Mouse (Mus musculus): ENCODE data around the gene Olfr497. TPM values are rescaled to one million over a fixed set of nuclear protein-coding genes. Genes with fewer than 3 reads are reported as not detected.

Olfr497 gene
- total RNA-seq (2014; rRNA removed) (not detected in 2 replicates), polyA plus RNA-seq (2015; fragmentation: Nextera tagmentation; extraction: Ambion mirVana) (not detected in 2 replicates)

GRCm38 (mm10) chr7:108420121-108420520, at the start of gene Olfr497:
TSS of gene Olfr497 (plus strand) at chr7:108420421.
- H3K4me1 ChIP-seq (ENCODE audit: insufficient read depth, low read length): no peaks in the 10 kb centered on the region
- no peak within 1 kb of the TSS for H3K27ac ChIP-seq
- DNase-seq (ENCODE audit: low spot score) (no peak), ATAC-seq (no peak)
- no peak for TF ChIP-seq CTCF (IDR thresholded peaks at IDR 0.05; ENCODE audit: low read depth)
- no peaks in the 10 kb centered on the region for H3K9me3 ChIP-seq (ENCODE audit: low read length)
- WGBS: 86% methylated on average over 2 of the region's 2 CpGs
- H3K36me3 ChIP-seq (ENCODE audit: insufficient read depth, low read length): no peaks in the 10 kb centered on the region
- no peaks in the 10 kb centered on the region for H3K27me3 ChIP-seq (ENCODE audit: insufficient read depth, low read length)
- no peak within 1 kb of the TSS for H3K4me3 ChIP-seq (ENCODE audit: low read length)
- no peak within 1 kb of the TSS for H3K4me2 ChIP-seq (ENCODE audit: low read depth, low read length)
- no peak within 1 kb of the TSS for H3K9ac ChIP-seq (replicated peaks; ENCODE audit: low read length)

- Histone ChIP-seq H3K27ac (no peak within 1 kb of the TSS), H3K4me2 (ENCODE audit: low read depth, low read length) (no peak within 1 kb of the TSS), H3K4me1 (ENCODE audit: insufficient read depth, low read length) (no peaks in the 10 kb centered on the region), H3K36me3 (ENCODE audit: insufficient read depth, low read length) (no peaks in the 10 kb centered on the region), H3K9me3 (ENCODE audit: low read length) (no peaks in the 10 kb centered on the region), H3K27me3 (ENCODE audit: insufficient read depth, low read length) (no peaks in the 10 kb centered on the region), H3K4me3 (ENCODE audit: low read length) (no peak within 1 kb of the TSS), H3K9ac (replicated peaks; ENCODE audit: low read length) (no peak within 1 kb of the TSS)
- ATAC-seq (no peak), DNase-seq (ENCODE audit: low spot score) (no peak)
- TF ChIP-seq CTCF (IDR thresholded peaks at IDR 0.05; ENCODE audit: low read depth): no peak
- 81% methylated on average over 1 of the region's 1 CpGs for WGBS
These were observed 27.4 kb upstream of the Olfr497 start, which contains the start of gene Olfr495 for GRCm38 (mm10) chr7:108392867-108393266. TSS of gene Olfr495 (plus strand) at chr7:108393167.

DNA sequence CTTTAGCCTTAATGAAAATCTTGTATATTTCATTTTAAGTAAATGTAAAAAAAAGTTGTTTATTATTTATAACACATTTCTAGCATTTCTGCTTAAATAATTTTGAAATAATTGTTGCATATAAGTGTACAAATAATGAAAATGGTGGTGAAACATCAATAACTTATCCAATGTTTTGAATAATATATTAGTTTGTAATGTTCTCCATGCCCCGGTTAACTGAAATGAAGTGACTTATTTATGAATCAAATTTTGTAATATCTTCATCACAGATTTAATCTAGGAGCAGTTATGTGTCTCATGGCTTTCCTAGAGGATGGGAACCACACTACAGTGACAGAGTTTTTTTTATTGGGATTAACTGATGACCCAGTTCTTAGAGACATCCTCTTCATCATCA, 44.8 kb downstream of the Olfr497 start, which contains the start of gene Olfr498:
Gene Olfr498, plus strand, starts transcription at position 301 of the 400 bp plus-strand sequence.
- TF ChIP-seq CTCF (IDR thresholded peaks at IDR 0.05; ENCODE audit: low read depth): no peak
- WGBS: 87% methylated on average over 1 of the region's 1 CpGs

More for the DNA sequence above, 44.8 kb downstream of the Olfr497 start, which contains the start of gene Olfr498:
- Histone ChIP-seq H3K27ac (no peak within 1 kb of the TSS), H3K36me3 (ENCODE audit: insufficient read depth, low read length) (no peaks in the 10 kb centered on the region), H3K27me3 (ENCODE audit: insufficient read depth, low read length) (no peaks in the 10 kb centered on the region), H3K9me3 (ENCODE audit: low read length) (no peaks in the 10 kb centered on the region), H3K4me3 (ENCODE audit: low read length) (no peak within 1 kb of the TSS), H3K9ac (replicated peaks; ENCODE audit: low read length) (no peak within 1 kb of the TSS), H3K4me1 (ENCODE audit: insufficient read depth, low read length) (no peaks in the 10 kb centered on the region), H3K4me2 (ENCODE audit: low read depth, low read length) (no peak within 1 kb of the TSS)
- ATAC-seq (no peak), DNase-seq (ENCODE audit: low spot score) (no peak)

Other genes with a start within 250 kb of the Olfr497 start
- not detected in 2 replicates for gene Olfr486, start 247.7 kb upstream of the Olfr497 start, total RNA-seq (2014; rRNA removed)
- not detected in 2 replicates for gene Olfr486, start 247.7 kb upstream of the Olfr497 start, polyA plus RNA-seq (2015; fragmentation: Nextera tagmentation; extraction: Ambion mirVana)
- gene Olfr487, start 205.8 kb upstream of the Olfr497 start, total RNA-seq (2014; rRNA removed): not detected in 2 replicates
- gene Olfr487, start 205.8 kb upstream of the Olfr497 start, polyA plus RNA-seq (2015; fragmentation: Nextera tagmentation; extraction: Ambion mirVana): not detected in 2 replicates
- gene Olfr488, start 162.1 kb upstream of the Olfr497 start, total RNA-seq (2014; rRNA removed): not detected in 2 replicates
- gene Olfr488, start 162.1 kb upstream of the Olfr497 start, polyA plus RNA-seq (2015; fragmentation: Nextera tagmentation; extraction: Ambion mirVana): not detected in 2 replicates
- gene Olfr490, start 131.5 kb upstream of the Olfr497 start, total RNA-seq (2014; rRNA removed): not detected in 2 replicates
- not detected in 2 replicates for gene Olfr490, start 131.5 kb upstream of the Olfr497 start, polyA plus RNA-seq (2015; fragmentation: Nextera tagmentation; extraction: Ambion mirVana)
- gene Olfr491, start 107.0 kb upstream of the Olfr497 start, total RNA-seq (2014; rRNA removed): not detected in 2 replicates
- gene Olfr491, start 107.0 kb upstream of the Olfr497 start, polyA plus RNA-seq (2015; fragmentation: Nextera tagmentation; extraction: Ambion mirVana): not detected in 2 replicates
- gene Olfr492, start 96.7 kb upstream of the Olfr497 start, total RNA-seq (2014; rRNA removed): not detected in 2 replicates
- not detected in 2 replicates for gene Olfr492, start 96.7 kb upstream of the Olfr497 start, polyA plus RNA-seq (2015; fragmentation: Nextera tagmentation; extraction: Ambion mirVana)
- not detected in 2 replicates for gene Olfr493, start 73.4 kb upstream of the Olfr497 start, total RNA-seq (2014; rRNA removed)
- not detected in 2 replicates for gene Olfr493, start 73.4 kb upstream of the Olfr497 start, polyA plus RNA-seq (2015; fragmentation: Nextera tagmentation; extraction: Ambion mirVana)
- not detected in 2 replicates for gene Olfr494, start 55.1 kb upstream of the Olfr497 start, total RNA-seq (2014; rRNA removed)
- gene Olfr494, start 55.1 kb upstream of the Olfr497 start, polyA plus RNA-seq (2015; fragmentation: Nextera tagmentation; extraction: Ambion mirVana): not detected in 2 replicates
- gene Olfr495, start 27.3 kb upstream of the Olfr497 start, total RNA-seq (2014; rRNA removed): not detected in 2 replicates
- not detected in 2 replicates for gene Olfr495, start 27.3 kb upstream of the Olfr497 start, polyA plus RNA-seq (2015; fragmentation: Nextera tagmentation; extraction: Ambion mirVana)
- gene Olfr498, start 44.9 kb downstream of the Olfr497 start, total RNA-seq (2014; rRNA removed): not detected in 2 replicates
- not detected in 2 replicates for gene Olfr498, start 44.9 kb downstream of the Olfr497 start, polyA plus RNA-seq (2015; fragmentation: Nextera tagmentation; extraction: Ambion mirVana)
- not detected in 2 replicates for gene Olfr502, start 104.6 kb downstream of the Olfr497 start, total RNA-seq (2014; rRNA removed)
- gene Olfr502, start 104.6 kb downstream of the Olfr497 start, polyA plus RNA-seq (2015; fragmentation: Nextera tagmentation; extraction: Ambion mirVana): not detected in 2 replicates
- gene Olfr503, start 124.1 kb downstream of the Olfr497 start, total RNA-seq (2014; rRNA removed): not detected in 2 replicates
- gene Olfr503, start 124.1 kb downstream of the Olfr497 start, polyA plus RNA-seq (2015; fragmentation: Nextera tagmentation; extraction: Ambion mirVana): not detected in 2 replicates
- not detected in 2 replicates for gene Olfr504, start 145.4 kb downstream of the Olfr497 start, total RNA-seq (2014; rRNA removed)
- gene Olfr504, start 145.4 kb downstream of the Olfr497 start, polyA plus RNA-seq (2015; fragmentation: Nextera tagmentation; extraction: Ambion mirVana): not detected in 2 replicates
- not detected in 2 replicates for gene Olfr506, start 190.4 kb downstream of the Olfr497 start, total RNA-seq (2014; rRNA removed)
- not detected in 2 replicates for gene Olfr506, start 190.4 kb downstream of the Olfr497 start, polyA plus RNA-seq (2015; fragmentation: Nextera tagmentation; extraction: Ambion mirVana)
- not detected in 2 replicates for gene Olfr507, start 201.4 kb downstream of the Olfr497 start, total RNA-seq (2014; rRNA removed)
- gene Olfr507, start 201.4 kb downstream of the Olfr497 start, polyA plus RNA-seq (2015; fragmentation: Nextera tagmentation; extraction: Ambion mirVana): not detected in 2 replicates
- not detected in 2 replicates for gene Olfr508, start 209.6 kb downstream of the Olfr497 start, total RNA-seq (2014; rRNA removed)
- gene Olfr508, start 209.6 kb downstream of the Olfr497 start, polyA plus RNA-seq (2015; fragmentation: Nextera tagmentation; extraction: Ambion mirVana): not detected in 2 replicates
- gene Olfr509, start 231.5 kb downstream of the Olfr497 start, total RNA-seq (2014; rRNA removed): 0.18 TPM in 1 of 2 replicates, not detected in the other
- gene Olfr509, start 231.5 kb downstream of the Olfr497 start, polyA plus RNA-seq (2015; fragmentation: Nextera tagmentation; extraction: Ambion mirVana): not detected in 2 replicates
- gene Olfr510, start 246.0 kb downstream of the Olfr497 start, total RNA-seq (2014; rRNA removed): not detected in 2 replicates
- not detected in 2 replicates for gene Olfr510, start 246.0 kb downstream of the Olfr497 start, polyA plus RNA-seq (2015; fragmentation: Nextera tagmentation; extraction: Ambion mirVana)